Mouse (Mus musculus) WW6 (cell line): ENCODE results near the gene Pitpnm2.

Experiments used
- DNase-seq: peaks from one replicate; pipeline ENCODE4 v3.0.0-alpha.2; 2013; ENCODE audit warnings: low read depth, low spot score

The Pitpnm2 gene

GRCm38 (mm10) chr5:124138066-124138465, 111.5 kb downstream of the Pitpnm2 start:
- DNase-seq, result no peak

GRCm38 (mm10) chr5:124134261-124134660, 115.3 kb downstream of the Pitpnm2 start:
- DNase-seq, result no peak

GRCm38 (mm10) chr5:124125093-124125492, 124.5 kb downstream of the Pitpnm2 start:
- DNase-seq, result no peak

GRCm38 (mm10) chr5:124122357-124122756, 127.2 kb downstream of the Pitpnm2 start:
- no peak for DNase-seq

- DNase-seq, result no peak
Observed at GRCm38 (mm10) chr5:124119204-124119603, 130.4 kb downstream of the Pitpnm2 start.

- peak; percentile 56 for DNase-seq
Observed at GRCm38 (mm10) chr5:124115990-124116845, 133.3 kb downstream of the Pitpnm2 start, which contains the start of gene Arl6ip4. Arl6ip4 (plus strand) TSS chr5:124116089.

- DNase-seq, result no peak
Observed at GRCm38 (mm10) chr5:124115531-124115930, 134.0 kb downstream of the Pitpnm2 start.

GRCm38 (mm10) chr5:124114276-124115025, 135.1 kb downstream of the Pitpnm2 start:
- no peak for DNase-seq

GRCm38 (mm10) chr5:124113030-124113429, 136.5 kb downstream of the Pitpnm2 start:
- no peak for DNase-seq

- no peak for DNase-seq
Observed at GRCm38 (mm10) chr5:124112531-124112930, 137.0 kb downstream of the Pitpnm2 start.

- peak; percentile 77 for DNase-seq
Observed at GRCm38 (mm10) chr5:124111742-124112497, 137.6 kb downstream of the Pitpnm2 start, which contains the start of gene Ogfod2. Ogfod2 (plus strand) TSS chr5:124112297.

GRCm38 (mm10) chr5:124111077-124111741, 138.4 kb downstream of the Pitpnm2 start:
- no peak for DNase-seq

- DNase-seq, result no peak
Observed at GRCm38 (mm10) chr5:124103552-124103951, 146.0 kb downstream of the Pitpnm2 start.

- no peak for DNase-seq
Observed at GRCm38 (mm10) chr5:124103020-124103419, 146.5 kb downstream of the Pitpnm2 start.

- no peak for DNase-seq
Observed at GRCm38 (mm10) chr5:124102326-124102725, 147.2 kb downstream of the Pitpnm2 start.

- DNase-seq, result no peak
Observed at GRCm38 (mm10) chr5:124100128-124101044, 149.2 kb downstream of the Pitpnm2 start.

- DNase-seq, result no peak
Observed at GRCm38 (mm10) chr5:124098923-124099322, 150.6 kb downstream of the Pitpnm2 start.

GRCm38 (mm10) chr5:124095596-124096232, 153.8 kb downstream of the Pitpnm2 start, which contains the start of gene Abcb9:
Abcb9 (minus strand) TSS chr5:124095798.
- peak; percentile 97 for DNase-seq

- DNase-seq, result no peak
Observed at GRCm38 (mm10) chr5:124095077-124095581, 154.4 kb downstream of the Pitpnm2 start.
